Mouse (Mus musculus): ENCODE measurements around the gene 1700013G24Rik.
A peak's percentile ranks its signal among the peaks of the same experiment; 100 is the strongest.
"Not testable (repeated sequence)": the region's sequence is repeated elsewhere in the genome, so short reads cannot be mapped to it uniquely, and the experiment has no call there.

The 1700013G24Rik gene

GRCm38 (mm10) chr4:137453234-137453767, at the start of gene 1700013G24Rik:
Gene 1700013G24Rik (plus strand): TSS chr4:137453284.
- no peak for DNase-seq

- no peak for DNase-seq
These were observed 47.5 kb upstream of the 1700013G24Rik start for GRCm38 (mm10) chr4:137405571-137405970.

DNA sequence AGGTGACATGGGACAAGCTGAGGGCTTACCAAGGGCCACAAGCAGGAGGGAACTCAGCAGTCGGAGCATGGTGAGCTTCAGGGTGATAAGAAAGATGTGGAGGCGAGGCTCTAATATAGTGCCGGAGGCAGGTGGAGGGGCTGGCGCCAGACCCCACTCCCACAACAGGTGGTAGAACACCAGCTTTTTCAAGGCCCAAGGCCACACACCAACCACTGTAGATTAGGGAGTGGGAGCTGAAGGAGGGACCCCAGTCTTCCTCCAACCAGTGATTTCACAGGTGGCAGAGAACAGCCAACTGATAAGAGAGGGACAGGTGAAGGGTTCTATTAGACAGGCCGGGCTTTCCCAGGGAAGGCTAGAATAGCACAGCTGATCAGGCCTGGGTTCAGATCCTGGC, 43.4 kb upstream of the 1700013G24Rik start, which contains the start of gene Cela3a:
TSS of gene Cela3a (minus strand) at position 101 of the 400 bp plus-strand sequence.
- DNase-seq, result no peak

GRCm38 (mm10) chr4:137412185-137412709, 40.8 kb upstream of the 1700013G24Rik start:
- not testable (repeated sequence) for DNase-seq

DNA sequence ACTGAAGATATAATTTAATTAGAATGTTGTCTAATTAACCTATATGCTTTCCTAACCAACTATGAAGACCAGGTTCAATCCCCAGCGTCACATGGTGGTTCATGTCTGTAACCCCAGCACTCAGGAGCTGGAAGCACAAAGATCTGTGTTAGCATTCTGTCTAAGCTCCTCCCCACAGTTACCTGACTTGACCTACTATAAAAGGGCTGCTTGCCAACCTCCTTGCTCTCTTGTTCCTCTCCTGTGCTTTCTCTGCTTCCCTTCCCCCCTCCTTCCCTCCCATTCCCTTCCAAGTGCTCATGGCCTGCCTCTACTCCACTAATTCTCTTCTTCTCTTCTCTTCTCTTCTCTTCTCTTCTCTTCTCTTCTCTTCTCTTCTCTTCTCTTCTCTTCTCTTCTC, 38.1 kb upstream of the 1700013G24Rik start:
- no peak for DNase-seq

- DNase-seq, result no peak
These were observed 35.1 kb upstream of the 1700013G24Rik start for GRCm38 (mm10) chr4:137417712-137418564.

- no peak for DNase-seq
These were observed 22.6 kb upstream of the 1700013G24Rik start, which contains the start of gene Cela3b for GRCm38 (mm10) chr4:137430502-137430901. Gene Cela3b (minus strand): TSS chr4:137430540.

DNA sequence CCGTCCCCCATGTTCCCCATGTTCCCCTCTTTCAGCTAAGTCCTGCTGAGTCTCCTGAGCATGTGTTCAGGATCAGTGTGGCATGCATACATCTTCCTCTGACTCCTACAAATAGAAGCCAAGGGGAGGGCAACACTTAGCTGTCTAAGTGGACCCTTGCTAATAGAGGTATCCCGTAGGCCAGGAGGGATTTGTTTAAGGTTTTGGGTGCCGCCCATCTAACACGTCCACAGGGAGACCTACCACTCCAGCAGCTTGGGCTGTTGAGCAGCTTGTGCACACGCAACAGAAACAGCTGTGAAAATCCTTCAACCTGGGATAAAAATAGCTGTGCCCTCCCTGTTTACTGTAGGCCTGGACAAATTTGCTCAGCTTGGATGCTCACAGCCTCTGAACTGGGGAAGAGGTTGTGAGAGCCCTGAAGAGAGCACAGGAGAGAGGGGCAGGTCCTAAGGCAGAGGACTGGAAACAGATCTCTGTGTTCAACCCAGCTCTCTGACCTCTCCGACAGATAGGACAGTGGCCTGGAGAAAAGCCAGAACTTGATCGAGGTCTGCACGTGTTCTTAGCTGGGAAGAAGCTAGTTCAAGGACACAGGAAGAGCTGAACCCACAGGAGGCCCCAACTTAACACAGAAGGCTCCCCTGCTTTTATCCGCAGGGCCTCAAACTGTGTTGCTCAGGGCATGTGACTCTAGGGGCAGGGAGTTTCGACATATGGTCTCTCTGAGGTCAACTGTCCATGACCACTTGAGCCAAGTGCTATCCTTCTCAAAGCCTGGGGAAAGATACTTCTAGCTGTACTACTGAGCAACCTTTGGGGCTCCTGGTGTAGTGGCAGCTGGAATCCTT, 20.2 kb upstream of the 1700013G24Rik start:
- not testable (repeated sequence) for DNase-seq

DNA sequence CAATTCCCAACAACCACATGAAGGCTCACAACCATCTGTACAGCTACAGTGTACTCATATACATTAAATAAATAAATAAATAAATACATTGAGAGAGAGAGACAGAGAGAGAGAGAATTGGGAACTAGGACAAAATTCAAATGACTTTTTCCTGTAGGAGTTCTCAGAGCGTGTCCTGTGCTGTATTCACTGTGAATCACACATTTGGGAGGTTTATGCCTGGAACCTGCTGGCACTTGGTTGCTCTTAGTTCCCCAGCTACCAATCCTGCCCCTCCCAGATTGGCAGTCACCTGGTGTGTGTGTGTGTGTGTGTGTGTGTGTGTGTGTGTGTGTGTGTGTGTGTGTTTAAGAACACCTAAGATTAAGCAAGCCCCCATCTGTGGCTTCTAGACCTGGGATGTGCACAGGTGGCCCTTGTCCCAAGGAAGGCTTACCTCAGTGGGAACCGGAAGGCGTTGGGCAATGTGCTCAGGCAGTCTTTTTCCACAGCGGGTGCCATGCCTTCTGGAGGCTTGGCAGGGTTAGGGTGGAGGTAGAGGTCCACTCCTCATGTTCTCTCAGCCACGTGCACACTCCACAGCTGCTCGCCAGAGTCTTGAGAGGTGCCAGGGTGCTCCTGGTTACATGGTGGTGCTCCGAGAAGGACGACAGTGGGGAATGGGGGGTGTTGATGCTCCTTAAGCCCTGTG, 16.0 kb upstream of the 1700013G24Rik start:
- no peak for DNase-seq

- DNase-seq, result no peak
These were observed 14.2 kb upstream of the 1700013G24Rik start for GRCm38 (mm10) chr4:137438842-137439241.

GRCm38 (mm10) chr4:137441332-137441731, 11.8 kb upstream of the 1700013G24Rik start:
- DNase-seq, result no peak

DNA sequence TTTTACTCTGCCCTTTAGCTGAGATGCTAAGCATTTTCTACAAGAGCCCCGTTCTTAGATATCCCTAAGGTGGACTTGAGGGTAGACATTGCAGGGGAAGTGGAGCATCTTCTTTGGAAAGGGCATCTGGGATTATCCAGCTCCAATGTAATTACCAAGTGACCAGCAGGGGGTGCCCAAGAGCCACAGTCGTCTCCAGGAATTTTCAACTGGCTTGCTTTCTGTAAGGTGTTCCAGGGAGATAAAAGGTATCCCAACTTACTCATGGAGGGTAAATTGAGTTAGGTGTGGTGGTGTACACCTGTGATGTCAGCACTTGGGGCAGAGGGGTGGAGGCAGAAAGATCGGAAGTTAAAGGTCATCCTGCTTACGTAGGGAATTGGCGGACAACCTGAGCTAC, 9.5 kb upstream of the 1700013G24Rik start:
- DNase-seq, result peak; percentile 78

GRCm38 (mm10) chr4:137445881-137446280, 7.2 kb upstream of the 1700013G24Rik start:
- no peak for DNase-seq

GRCm38 (mm10) chr4:137447363-137448196, 5.5 kb upstream of the 1700013G24Rik start:
- DNase-seq, result no peak

GRCm38 (mm10) chr4:137448197-137448596, 4.9 kb upstream of the 1700013G24Rik start:
- no peak for DNase-seq

DNA sequence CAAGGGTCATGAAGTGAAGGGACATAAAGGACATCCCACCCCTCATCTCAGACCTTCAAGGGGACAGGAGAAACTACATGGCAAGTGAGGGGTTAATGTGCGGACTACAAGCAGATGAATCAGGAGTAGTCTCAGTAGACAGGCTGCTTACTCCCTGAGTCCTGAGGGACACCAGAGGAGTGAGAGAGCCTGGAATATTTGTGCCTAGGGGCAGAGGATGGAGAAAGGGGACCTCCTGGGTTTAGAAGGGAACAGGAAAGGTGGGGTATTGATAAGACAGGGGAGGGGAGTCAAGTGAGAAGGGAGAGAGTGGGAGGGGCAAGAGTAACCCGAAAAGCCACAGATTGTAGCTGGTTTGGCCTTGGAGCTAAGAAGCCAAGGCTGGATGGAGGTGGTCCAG, 4.4 kb upstream of the 1700013G24Rik start:
- DNase-seq, result no peak

DNA sequence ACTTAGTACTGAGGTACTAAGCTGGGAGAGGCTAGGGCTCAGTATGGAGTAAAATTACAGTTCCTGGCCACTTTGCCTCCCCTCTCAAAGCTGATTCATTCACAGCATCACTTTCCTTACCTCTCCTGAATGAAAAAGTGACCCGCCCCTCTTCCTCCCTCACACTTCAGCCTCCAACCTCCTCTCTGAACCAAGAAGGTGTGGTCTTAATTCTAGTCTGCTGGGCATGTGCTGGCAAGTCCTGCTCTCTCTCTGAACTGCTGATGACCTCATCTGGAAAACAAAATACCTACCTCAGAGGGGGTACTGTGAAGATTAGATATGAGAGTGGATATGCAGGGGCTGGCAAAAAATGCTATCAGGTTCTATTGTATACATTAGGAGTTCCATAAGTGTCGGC, 4.0 kb upstream of the 1700013G24Rik start:
- DNase-seq, result no peak

DNA sequence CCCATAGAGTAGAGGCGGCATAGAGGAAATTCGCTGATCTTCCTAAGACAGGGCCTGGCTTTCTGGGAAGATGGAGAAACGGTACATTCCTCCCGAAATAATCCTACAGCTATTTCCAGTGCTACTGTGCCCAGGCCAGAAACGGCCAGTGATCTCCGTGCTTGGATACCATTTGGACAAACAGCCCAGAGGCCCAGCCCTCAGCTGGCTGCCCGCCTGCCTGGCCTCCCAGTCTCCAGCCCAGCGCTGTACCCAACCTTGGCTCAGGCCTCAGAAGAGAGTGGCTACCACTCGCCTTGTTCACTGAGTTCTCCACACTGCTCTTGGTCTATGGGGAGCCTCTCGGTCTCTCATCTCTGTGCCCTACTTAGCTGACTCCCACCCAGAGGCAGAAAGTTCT, 3.4 kb upstream of the 1700013G24Rik start:
- DNase-seq, result no peak

DNA sequence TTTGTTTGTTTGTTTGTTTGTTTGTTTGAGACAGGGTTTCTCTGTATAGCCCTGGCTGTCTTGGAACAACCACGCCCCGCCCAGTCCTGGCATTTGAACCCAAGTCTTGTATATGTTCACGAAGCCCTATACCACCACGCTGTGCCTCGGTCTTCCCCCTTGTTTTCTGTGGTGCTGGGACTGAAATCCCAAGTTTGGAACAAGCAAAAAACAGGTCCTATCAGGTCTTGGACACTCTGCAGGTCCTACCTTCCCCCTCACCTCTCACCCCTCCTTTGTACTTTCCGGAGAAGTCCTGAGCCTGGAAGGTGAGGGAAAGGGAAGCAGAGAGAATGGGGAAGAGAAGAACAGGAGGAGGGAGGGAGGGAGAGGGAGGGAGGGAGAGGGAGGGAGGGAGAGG, 894 bp upstream of the 1700013G24Rik start:
- DNase-seq, result no peak

DNA sequence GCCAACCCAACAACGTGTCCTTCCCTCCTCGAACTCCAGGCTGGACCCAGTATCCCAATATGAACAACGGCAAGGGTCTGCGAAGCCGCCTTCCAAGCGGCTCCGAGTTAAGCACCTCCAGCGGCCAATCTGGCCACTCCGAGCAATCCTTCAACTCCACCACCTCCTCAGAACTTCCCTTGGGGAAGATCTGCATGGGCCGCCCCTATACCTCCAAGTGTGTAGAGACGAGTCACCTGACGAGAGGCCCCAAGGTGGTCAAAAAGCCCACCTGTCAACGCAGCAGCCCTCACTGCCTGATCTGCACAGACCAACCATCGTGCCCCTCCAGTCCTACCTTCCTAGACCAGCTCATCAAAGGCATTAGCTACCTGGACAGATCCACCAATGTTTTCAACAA, 1.5 kb downstream of the 1700013G24Rik start:
- no peak for DNase-seq

DNA sequence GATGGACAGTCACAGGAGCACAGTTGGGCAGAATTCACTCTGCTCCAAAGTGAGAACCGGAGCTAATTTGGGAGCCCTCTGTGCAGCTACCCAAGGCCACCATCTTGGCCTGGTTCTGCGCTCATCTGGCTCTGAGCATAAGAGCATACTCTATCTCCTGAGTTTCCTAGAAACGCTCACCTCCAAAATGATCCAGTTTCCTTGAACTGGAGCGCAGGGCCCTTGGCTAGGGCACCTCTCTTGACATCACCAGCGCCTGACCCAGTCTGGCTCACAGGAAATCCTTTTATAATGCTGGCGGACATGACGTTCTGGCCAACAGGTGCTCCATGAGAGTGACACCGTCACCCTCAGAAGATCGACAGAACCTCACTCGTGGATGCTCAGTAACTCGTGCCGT, 3.5 kb downstream of the 1700013G24Rik start:
- no peak for DNase-seq

DNA sequence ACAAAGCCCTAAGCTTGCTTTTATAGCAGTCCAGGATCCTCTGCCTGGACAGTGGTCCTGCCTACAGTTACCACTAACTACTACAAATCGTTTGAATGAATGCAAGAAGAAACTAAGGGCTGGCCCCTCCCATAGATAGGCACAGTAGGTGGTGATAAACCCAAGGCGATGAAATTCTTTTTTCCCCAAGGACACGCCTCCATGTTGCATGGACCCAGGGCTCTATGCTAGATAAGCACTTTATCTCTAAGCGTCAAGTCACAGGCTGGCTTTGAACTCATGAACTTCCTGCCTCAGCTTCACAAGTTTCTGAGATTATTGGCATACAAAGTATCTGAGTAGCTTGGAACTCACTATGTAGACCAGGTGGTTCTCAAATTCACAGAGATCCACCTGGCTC, 4.2 kb downstream of the 1700013G24Rik start:
- no peak for DNase-seq
